In the genomic region with DNA sequence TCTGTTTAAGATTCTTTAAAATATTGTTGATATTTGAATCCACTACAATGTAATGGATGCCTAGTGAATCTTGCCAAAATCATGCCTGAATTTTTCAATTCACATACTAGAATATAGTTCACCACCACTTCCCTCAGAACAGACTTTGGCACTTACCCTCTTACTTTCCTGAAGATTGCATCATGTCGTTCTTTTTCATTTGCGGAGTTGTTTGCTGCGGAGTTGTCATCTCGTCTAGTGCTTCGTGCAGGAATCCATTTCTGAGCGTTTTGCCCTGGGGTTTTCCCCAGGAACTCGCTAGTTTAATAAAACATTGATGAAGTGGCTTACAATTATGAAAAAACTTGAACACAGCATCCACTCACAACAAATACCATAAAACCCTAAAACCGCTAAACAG, we compare ENCODE assay signal across 10 mouse cellular contexts. TPM values are rescaled to one million over a fixed set of nuclear protein-coding genes. Genes with fewer than 3 reads are reported as not detected.
A peak's percentile ranks its signal among the peaks of the same experiment; 100 is the strongest.
DNase-seq lines count a peak whose midpoint lies in the region; ATAC-seq and TF ChIP-seq lines count a peak whose summit lies in the region.
"Had no signal": no experiment of that assay in that cellular context is flagged by ENCODE, and none has a peak within 500 bp of the region (broad histone marks: within the 10 kb centered on the region; RNA-seq: fewer than 3 reads in every experiment).

No protein-coding gene starts in this region.

- H3K4me1 ChIP-seq in forebrain, embryonic 10.5 days = peaks cover 33% of the 10 kb centered on the region
- H3K4me1 ChIP-seq in forebrain, postnatal 0 days (ENCODE audit: insufficient read depth) = peaks cover 12% of the 10 kb centered on the region
- H3K4me1 ChIP-seq in midbrain, embryonic 10.5 days = peaks cover 30% of the 10 kb centered on the region
- peaks cover 5% of the 10 kb centered on the region; the same call in 1 of the 2 replicates for H3K4me1 ChIP-seq in midbrain, postnatal 0 days (ENCODE audit: insufficient read depth, low read length)
- 0 out of 2 replicates have a peak, but pooled peaks cover 5% of the 10 kb centered on the region for H3K4me1 ChIP-seq in intestine, postnatal 0 days (replicated peaks; ENCODE audit: control insufficient read depth, insufficient read depth, low read length)
- H3K4me1 ChIP-seq in neural tube, embryonic 13.5 days (replicated peaks) = peaks cover 39% of the 10 kb centered on the region

- TF ChIP-seq CTCF in forebrain, postnatal 0 days (IDR thresholded peaks at IDR 0.05; ENCODE audit: low read depth) = no peak
- TF ChIP-seq CTCF in midbrain, postnatal 0 days (IDR thresholded peaks at IDR 0.05) = no peak
- TF ChIP-seq CTCF in intestine, postnatal 0 days (IDR thresholded peaks at IDR 0.05; ENCODE audit: low read depth) = no peak

- peak overlapping the region; percentile 99; the same call in 1 of the 2 replicates for H3K4me3 ChIP-seq in forebrain, embryonic 10.5 days
- no peak overlapping the region for H3K4me3 ChIP-seq in forebrain, postnatal 0 days (ENCODE audit: low read depth, low read length)
- peak overlapping the region; percentile 99; the same call in 1 of the 2 replicates for H3K4me3 ChIP-seq in midbrain, embryonic 10.5 days
- no peak overlapping the region for H3K4me3 ChIP-seq in midbrain, postnatal 0 days (ENCODE audit: low read depth, low read length)
- H3K4me3 ChIP-seq in intestine, postnatal 0 days (ENCODE audit: low read depth, low read length) = no peak overlapping the region
- H3K4me3 ChIP-seq in neural tube, embryonic 13.5 days = peak overlapping the region; percentile 76

- 92% methylated on average over 8 of the region's 8 CpGs for WGBS in forebrain, embryonic 10.5 days
- 84% methylated on average over 8 of the region's 8 CpGs for WGBS in forebrain, postnatal 0 days
- 95% methylated on average over 8 of the region's 8 CpGs for WGBS in midbrain, embryonic 10.5 days
- 74% methylated on average over 8 of the region's 8 CpGs for WGBS in midbrain, postnatal 0 days
- WGBS in intestine, postnatal 0 days = 61% methylated on average over 8 of the region's 8 CpGs
- WGBS in neural tube, embryonic 13.5 days = 85% methylated on average over 8 of the region's 8 CpGs

- no peak overlapping the region for H3K9ac ChIP-seq in forebrain, postnatal 0 days
- no peak overlapping the region for H3K9ac ChIP-seq in midbrain, postnatal 0 days (replicated peaks; ENCODE audit: low read length, poor library complexity, severe bottlenecking)
- H3K9ac ChIP-seq in intestine, postnatal 0 days (ENCODE audit: low read depth, low read length) = no peak overlapping the region
- peak overlapping the region; percentile 99; the same call in 1 of the 2 replicates for H3K9ac ChIP-seq in neural tube, embryonic 13.5 days

- no peak for DNase-seq in forebrain, embryonic 10.5 days (ENCODE audit: extremely low spot score, low spot score)
- DNase-seq in forebrain, postnatal 0 days = no peak
- no peak for DNase-seq in midbrain, embryonic 10.5 days (ENCODE audit: low spot score)
- no peak for DNase-seq in midbrain, postnatal 0 days (ENCODE audit: low spot score)
- DNase-seq in right cerebral cortex, adult 2 months (ENCODE audit: low spot score in 2 of 2) = no peak
- DNase-seq in cerebellum, adult 18-20 months = no peak
- DNase-seq: lung, adult 18-20 months; thymus, postnatal 14 days had no signal

- no peak overlapping the region for H3K4me2 ChIP-seq in forebrain, postnatal 0 days (ENCODE audit: low read depth)
- H3K4me2 ChIP-seq in midbrain, postnatal 0 days (ENCODE audit: low read depth, low read length, poor library complexity, severe bottlenecking) = no peak overlapping the region
- peak overlapping the region; percentile 77 for H3K4me2 ChIP-seq in intestine, postnatal 0 days (replicated peaks; ENCODE audit: low read depth)
- peak overlapping the region; percentile 94 for H3K4me2 ChIP-seq in neural tube, embryonic 13.5 days

- no peaks in the 10 kb centered on the region for H3K27me3 ChIP-seq in forebrain, embryonic 10.5 days (ENCODE audit: poor library complexity, severe bottlenecking)
- H3K27me3 ChIP-seq in forebrain, postnatal 0 days (ENCODE audit: insufficient read depth, low read length) = no peaks in the 10 kb centered on the region
- no peaks in the 10 kb centered on the region for H3K27me3 ChIP-seq in midbrain, embryonic 10.5 days (ENCODE audit: low read depth, poor library complexity, severe bottlenecking)
- no peaks in the 10 kb centered on the region for H3K27me3 ChIP-seq in midbrain, postnatal 0 days (ENCODE audit: insufficient read depth, low read length)
- H3K27me3 ChIP-seq in intestine, postnatal 0 days (replicated peaks; ENCODE audit: control insufficient read depth, insufficient read depth, low read length) = no peaks in the 10 kb centered on the region
- H3K27me3 ChIP-seq in neural tube, embryonic 13.5 days = no peaks in the 10 kb centered on the region

- H3K9me3 ChIP-seq in forebrain, embryonic 10.5 days = no peaks in the 10 kb centered on the region
- H3K9me3 ChIP-seq in forebrain, postnatal 0 days (ENCODE audit: low read length) = no peaks in the 10 kb centered on the region
- H3K9me3 ChIP-seq in midbrain, embryonic 10.5 days (replicated peaks) = no peaks in the 10 kb centered on the region
- no peaks in the 10 kb centered on the region for H3K9me3 ChIP-seq in midbrain, postnatal 0 days (ENCODE audit: low read length)
- no peaks in the 10 kb centered on the region for H3K9me3 ChIP-seq in intestine, postnatal 0 days (ENCODE audit: control insufficient read depth)
- no peaks in the 10 kb centered on the region for H3K9me3 ChIP-seq in neural tube, embryonic 13.5 days

- no peak for ATAC-seq in forebrain, postnatal 0 days
- no peak for ATAC-seq in midbrain, postnatal 0 days (ENCODE audit: low FRiP score)
- ATAC-seq in intestine, postnatal 0 days = no peak
- ATAC-seq in neural tube, embryonic 13.5 days (ENCODE audit: low read depth) = no peak

- H3K27ac ChIP-seq in forebrain, embryonic 10.5 days = no peak overlapping the region
- no peak overlapping the region for H3K27ac ChIP-seq in forebrain, postnatal 0 days (ENCODE audit: low read depth, low read length)
- no peak overlapping the region for H3K27ac ChIP-seq in midbrain, embryonic 10.5 days (replicated peaks)
- no peak overlapping the region for H3K27ac ChIP-seq in midbrain, postnatal 0 days (ENCODE audit: low read depth, low read length)
- no peak overlapping the region for H3K27ac ChIP-seq in intestine, postnatal 0 days (ENCODE audit: low read depth, low read length)
- H3K27ac ChIP-seq in neural tube, embryonic 13.5 days (replicated peaks) = no peak overlapping the region

- H3K36me3 ChIP-seq in forebrain, embryonic 10.5 days (replicated peaks) = peaks cover 72% of the 10 kb centered on the region
- peaks cover 51% of the 10 kb centered on the region for H3K36me3 ChIP-seq in forebrain, postnatal 0 days (ENCODE audit: insufficient read depth)
- H3K36me3 ChIP-seq in midbrain, embryonic 10.5 days = peaks cover 67% of the 10 kb centered on the region
- peaks cover 46% of the 10 kb centered on the region for H3K36me3 ChIP-seq in midbrain, postnatal 0 days (ENCODE audit: insufficient read depth, low read length)
- H3K36me3 ChIP-seq in intestine, postnatal 0 days (ENCODE audit: control insufficient read depth, insufficient read depth) = peaks cover 60% of the 10 kb centered on the region
- H3K36me3 ChIP-seq in neural tube, embryonic 13.5 days = peaks cover 66% of the 10 kb centered on the region

RNA-seq across cellular contexts. Expression of a gene that starts 2.8 kb away (rescaled TPM):
- 1,431 and 1,439 TPM in 2 replicates for polyA plus RNA-seq in forebrain, embryonic 10.5 days (2016; fragmentation: Nextera tagmentation; extraction: Ambion mirVana)
- total RNA-seq in forebrain, postnatal 0 days (2014; rRNA removed) = 576 and 580 TPM in 2 replicates
- 912 and 916 TPM in 2 replicates for polyA plus RNA-seq in forebrain, postnatal 0 days (2015; fragmentation: Nextera tagmentation; extraction: Ambion mirVana)
- 1,390 and 1,545 TPM in 2 replicates for polyA plus RNA-seq in midbrain, embryonic 10.5 days (2016; fragmentation: Nextera tagmentation; extraction: Ambion mirVana)
- total RNA-seq in midbrain, postnatal 0 days (2014; rRNA removed) = 497 and 556 TPM in 2 replicates
- polyA plus RNA-seq in midbrain, postnatal 0 days (2015; fragmentation: Nextera tagmentation; extraction: Ambion mirVana) = 804 and 868 TPM in 2 replicates
- polyA plus RNA-seq in intestine, postnatal 0 days (2015; fragmentation: Nextera tagmentation; extraction: Ambion mirVana) = 326 and 352 TPM in 2 replicates
- 1,234 and 1,331 TPM in 2 replicates for polyA plus RNA-seq in neural tube, embryonic 13.5 days (2015; fragmentation: Nextera tagmentation; extraction: Ambion mirVana)

RNA-seq across cellular contexts. Expression of a gene that starts 51.3 kb away (rescaled TPM):
- polyA plus RNA-seq in forebrain, embryonic 10.5 days (2016; fragmentation: Nextera tagmentation; extraction: Ambion mirVana) = 76.3 and 82.6 TPM in 2 replicates
- 60.3 and 61.7 TPM in 2 replicates for total RNA-seq in forebrain, postnatal 0 days (2014; rRNA removed)
- 45.1 and 59.8 TPM in 2 replicates for polyA plus RNA-seq in forebrain, postnatal 0 days (2015; fragmentation: Nextera tagmentation; extraction: Ambion mirVana)
- polyA plus RNA-seq in midbrain, embryonic 10.5 days (2016; fragmentation: Nextera tagmentation; extraction: Ambion mirVana) = 81.6 and 93.9 TPM in 2 replicates
- total RNA-seq in midbrain, postnatal 0 days (2014; rRNA removed) = 38.7 and 50.3 TPM in 2 replicates
- 59.5 and 63.3 TPM in 2 replicates for polyA plus RNA-seq in midbrain, postnatal 0 days (2015; fragmentation: Nextera tagmentation; extraction: Ambion mirVana)
- 23.2 and 30.8 TPM in 2 replicates for polyA plus RNA-seq in intestine, postnatal 0 days (2015; fragmentation: Nextera tagmentation; extraction: Ambion mirVana)
- 87.8 and 91.8 TPM in 2 replicates for polyA plus RNA-seq in neural tube, embryonic 13.5 days (2015; fragmentation: Nextera tagmentation; extraction: Ambion mirVana)

Comparison
In these comparisons a context has a peak if more than half of its experiments do, and no peak if none do; other contexts are left out.
1. H3K4me3 ChIP-seq: peak in forebrain, embryonic 10.5 days (single experiment), midbrain, embryonic 10.5 days (single experiment) and neural tube, embryonic 13.5 days (single experiment); none in forebrain, postnatal 0 days (single experiment), midbrain, postnatal 0 days (single experiment) and intestine, postnatal 0 days (single experiment).
2. H3K4me2 ChIP-seq: peak in intestine, postnatal 0 days (single experiment) and neural tube, embryonic 13.5 days (single experiment); none in forebrain, postnatal 0 days (single experiment) and midbrain, postnatal 0 days (single experiment).